Mouse (Mus musculus): ENCODE results near the gene Gm5460. TPM values are rescaled to one million over a fixed set of nuclear protein-coding genes. Genes with fewer than 3 reads are reported as not detected.

Gm5460 gene
- total RNA-seq, 2 experiments from 2014 or later: 0.14 TPM; not detected in 1

DNA sequence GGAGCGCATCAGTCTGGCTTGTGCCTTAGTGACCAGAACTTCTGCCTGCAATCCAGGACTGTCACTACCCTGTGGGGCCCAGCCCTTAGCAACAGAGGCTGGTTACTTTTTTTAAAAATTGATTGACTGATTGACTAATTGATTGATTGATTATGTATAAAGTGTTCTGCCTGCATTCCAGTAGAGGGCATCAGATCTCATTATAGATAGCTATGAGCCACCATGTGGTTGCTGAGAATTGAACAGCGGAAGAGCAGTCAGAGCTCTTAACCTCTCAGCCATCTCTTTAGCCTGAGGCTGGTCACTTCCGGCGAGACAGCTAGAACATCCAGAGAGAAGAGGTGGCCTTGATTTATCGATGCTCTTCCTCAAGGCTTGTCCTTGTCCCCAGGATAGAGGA lies 60.7 kb downstream of the Gm5460 start:
- no peak for DNase-seq

DNA sequence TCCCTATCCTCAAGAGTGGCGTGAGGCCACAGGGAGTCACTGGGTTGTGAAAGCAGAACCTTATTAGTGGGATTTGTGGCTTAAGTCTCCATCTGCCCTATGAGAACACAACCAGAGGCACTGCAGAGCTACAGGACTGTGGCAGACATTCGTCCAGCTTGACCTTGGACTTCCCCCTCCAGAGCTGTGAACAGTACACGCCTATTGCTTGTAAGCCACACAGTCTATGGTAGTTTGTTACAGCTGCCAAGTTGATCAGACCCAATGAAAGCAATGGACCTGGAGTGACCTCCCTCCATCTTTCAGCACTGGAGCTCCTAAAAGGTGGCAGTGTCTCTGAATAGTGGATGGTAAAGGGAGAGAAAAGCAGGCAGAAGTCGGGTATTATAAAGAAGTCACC lies 61.7 kb downstream of the Gm5460 start:
- no peak for DNase-seq

DNA sequence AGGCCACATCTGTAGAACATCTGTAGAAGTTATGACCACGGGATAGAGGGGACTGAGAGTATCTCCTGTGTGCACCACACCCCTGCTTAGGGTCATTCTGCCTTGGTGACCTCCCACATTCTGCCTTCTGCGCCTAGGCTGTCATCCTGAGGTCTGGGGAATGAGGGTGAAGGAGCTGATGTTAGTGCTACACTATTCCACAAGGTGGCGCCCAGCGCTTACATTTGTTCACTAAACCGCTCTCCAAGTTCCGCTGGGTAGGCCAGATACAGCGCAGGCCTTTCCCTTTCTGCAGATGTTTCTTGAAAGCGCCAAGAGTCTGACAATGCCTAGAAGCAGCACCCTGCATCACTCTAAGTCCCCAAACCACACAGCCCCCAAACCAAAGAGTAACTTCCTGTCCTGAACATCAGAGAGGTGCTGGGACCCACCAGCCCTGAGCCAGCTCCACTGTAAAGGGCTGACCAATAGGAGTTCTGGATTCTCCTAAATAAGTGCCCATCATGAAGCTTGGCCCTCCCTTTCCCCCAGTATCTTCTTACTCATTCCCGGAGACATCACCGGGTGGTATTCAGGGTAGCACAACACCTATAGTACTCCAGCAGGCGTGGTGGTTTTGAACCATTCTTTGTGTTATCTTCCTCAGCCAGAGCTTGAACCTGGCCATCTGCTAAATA lies 63.9 kb downstream of the Gm5460 start:
- DNase-seq: peak; percentile 83

DNA sequence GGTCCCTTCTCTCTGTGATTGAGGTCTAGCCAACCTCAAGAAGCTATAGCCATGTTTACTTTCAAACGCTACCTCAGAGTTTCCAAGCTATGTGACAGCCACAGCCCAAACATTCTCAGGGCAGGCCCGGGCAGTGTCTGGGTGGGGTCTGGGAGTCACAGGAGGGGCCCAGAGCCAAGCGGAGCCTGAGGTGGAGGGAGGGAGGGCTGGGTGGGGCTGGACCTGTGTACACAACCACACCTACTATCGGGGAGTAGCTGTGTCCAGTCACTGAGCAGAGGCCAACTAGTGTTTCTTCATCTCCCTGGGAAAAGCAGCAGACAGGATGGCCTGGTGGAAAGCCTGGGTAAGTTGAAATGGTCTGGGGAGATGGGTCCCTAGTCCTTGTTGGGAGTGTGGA lies 69.2 kb downstream of the Gm5460 start, which contains the start of gene Anxa8:
Anxa8 (plus strand) TSS at position 251 of the 400 bp plus-strand sequence.
- no peak for DNase-seq

DNA sequence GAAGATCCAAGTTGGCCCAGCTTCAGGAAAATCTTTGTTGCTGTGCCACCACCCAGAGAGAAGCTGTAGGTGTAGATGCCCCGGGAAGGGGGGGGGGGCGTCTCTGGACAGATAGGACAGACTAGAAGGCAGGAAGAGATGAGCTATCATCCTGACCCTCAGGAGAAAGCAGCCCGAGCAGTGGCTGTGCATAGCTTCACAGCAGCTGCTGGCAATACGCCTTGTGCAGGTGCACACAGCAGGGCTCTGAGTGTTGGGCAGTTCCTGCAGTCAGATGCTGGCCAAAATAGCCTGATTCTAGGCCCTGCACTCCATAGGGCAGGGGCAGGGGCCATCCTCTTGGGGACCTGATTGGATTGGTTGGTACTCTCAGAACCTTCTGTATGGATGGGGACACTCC lies 70.2 kb downstream of the Gm5460 start:
- DNase-seq: no peak

DNA sequence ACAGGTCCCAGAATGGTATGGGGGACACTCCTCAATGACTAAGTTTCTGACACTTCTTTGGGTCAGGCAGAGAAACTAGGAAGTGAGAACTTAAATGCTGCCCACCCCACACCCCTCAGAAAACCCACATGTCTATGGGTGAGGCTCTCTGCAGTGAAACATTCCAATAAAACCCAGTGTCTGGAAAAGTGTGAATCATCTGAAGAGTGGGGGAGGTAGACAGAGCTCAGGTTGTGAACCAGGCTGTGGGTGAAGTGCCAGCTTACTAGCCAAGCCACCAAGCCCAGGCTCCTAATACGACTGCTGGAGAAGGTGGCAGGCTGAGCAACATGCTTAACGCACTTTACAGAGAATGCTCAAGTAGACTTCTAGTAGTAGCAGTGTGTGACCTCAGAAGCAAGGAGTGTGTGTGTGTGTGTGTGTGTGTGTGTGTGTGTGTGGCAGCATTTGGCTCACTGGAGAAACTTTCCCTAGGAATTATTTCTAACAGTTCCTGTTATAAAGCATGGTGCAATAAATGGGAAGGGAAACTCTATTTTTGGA lies 71.4 kb downstream of the Gm5460 start:
- DNase-seq: no peak

DNA sequence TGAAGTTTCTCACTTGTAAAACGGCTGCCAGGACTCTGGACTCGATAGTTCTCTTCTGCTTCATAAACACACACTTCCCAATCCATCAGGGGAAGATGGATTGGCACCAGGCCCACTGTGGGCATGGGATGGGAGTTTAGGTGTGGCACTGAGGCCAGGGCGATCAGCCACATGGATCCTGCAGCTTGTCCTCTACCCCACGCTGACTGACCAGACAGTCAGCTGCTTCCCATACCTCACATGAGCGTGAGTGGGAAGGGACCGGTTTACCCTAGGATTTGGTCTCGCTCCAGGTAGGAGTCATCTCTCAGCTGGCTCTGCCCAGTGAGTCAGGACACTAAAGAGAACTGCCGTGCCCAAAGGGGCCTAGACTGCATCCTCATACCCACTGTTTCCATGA lies 73.2 kb downstream of the Gm5460 start:
- DNase-seq: no peak

DNA sequence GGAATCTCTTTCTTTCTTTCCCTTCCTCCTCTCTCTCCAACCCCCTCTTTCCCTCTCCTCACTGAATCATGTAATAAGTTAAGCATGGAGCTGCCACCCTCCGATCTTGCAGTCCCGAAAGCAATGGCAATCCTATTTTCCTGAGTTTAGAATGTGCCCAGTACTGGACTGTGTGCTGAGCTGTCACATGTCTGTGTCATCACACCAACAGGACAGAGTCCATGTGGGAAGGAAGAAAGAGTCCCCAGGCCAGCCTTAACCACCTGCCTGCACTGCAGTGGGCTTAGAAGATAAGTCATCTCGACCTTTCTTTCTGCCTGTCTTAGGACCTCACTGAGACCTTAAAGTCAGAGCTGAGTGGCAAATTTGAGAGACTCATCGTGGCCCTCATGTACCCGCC lies 74.9 kb downstream of the Gm5460 start:
- DNase-seq: no peak

DNA sequence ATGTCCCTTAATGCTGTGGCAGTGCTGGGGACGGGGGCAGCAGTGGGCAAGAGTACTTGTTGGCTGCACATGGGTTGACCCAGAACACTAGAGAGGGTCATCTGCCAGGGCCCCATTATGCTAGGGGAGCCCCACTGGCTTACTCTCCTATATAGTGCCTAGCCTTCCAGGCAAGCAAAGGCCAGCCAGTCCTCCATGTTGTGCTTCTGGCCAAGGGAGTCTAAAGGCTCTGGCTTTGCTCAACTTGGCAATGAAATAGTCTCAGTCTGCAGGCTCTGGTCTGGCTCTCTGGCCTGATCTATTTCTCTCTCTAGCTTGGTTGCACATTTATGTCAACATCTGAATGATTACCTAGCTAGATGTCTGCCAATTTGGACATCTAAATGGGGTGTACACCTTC lies 76.3 kb downstream of the Gm5460 start:
- DNase-seq: no peak

DNA sequence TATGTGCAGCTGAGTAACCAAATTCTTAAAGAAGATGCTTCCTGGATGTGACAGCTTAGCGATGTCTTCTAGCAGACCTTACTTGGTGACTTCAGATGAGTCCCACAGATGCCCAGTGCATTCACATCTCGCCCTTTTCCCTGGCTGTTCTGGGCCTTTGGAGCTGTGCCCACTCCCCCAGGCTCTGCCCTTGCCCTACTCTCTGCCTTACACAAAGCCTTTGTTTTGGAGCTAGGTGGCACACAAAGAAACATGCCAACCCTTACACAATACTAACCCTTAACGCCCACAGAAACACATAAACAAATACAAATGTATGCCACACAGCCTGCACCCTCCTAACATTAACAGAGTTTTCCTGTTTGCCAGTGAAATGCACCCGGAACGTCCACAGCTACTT lies 79.6 kb downstream of the Gm5460 start:
- DNase-seq: no peak

Other genes starting within 250 kb of the Gm5460 start
- gene Gdf10, start 93.2 kb upstream of the Gm5460 start, total RNA-seq (2021): 1 to 10 TPM; 1.7 to 1.9 TPM
- gene Gdf2, start 75.7 kb upstream of the Gm5460 start, total RNA-seq (2021): under 1 TPM; 0.17 to 0.32 TPM
- gene Rbp3, start 62.8 kb upstream of the Gm5460 start, total RNA-seq (2021): not detected
- not detected for gene Zfp488, start 38.0 kb upstream of the Gm5460 start, total RNA-seq (2021)
- not detected for gene Gm30083, start 1.6 kb upstream of the Gm5460 start, total RNA-seq (2021)
- gene Antxrl, start 35.9 kb downstream of the Gm5460 start, total RNA-seq (2021): not detected
- gene Anxa8, start 69.2 kb downstream of the Gm5460 start, total RNA-seq (2021): 1 to 10 TPM; 2.1 to 3.3 TPM
- not detected for gene A630023A22Rik, start 86.0 kb downstream of the Gm5460 start, total RNA-seq (2021)
- gene Npy4r, start 135.7 kb downstream of the Gm5460 start, total RNA-seq (2021): not detected
- under 1 TPM; 0.25 to 0.29 TPM for gene Gprin2, start 184.9 kb downstream of the Gm5460 start, total RNA-seq (2021)
- gene Syt15, start 202.8 kb downstream of the Gm5460 start, total RNA-seq (2021): 1 to 10 TPM; 1.1 to 1.2 TPM

All from heart, postnatal 4 days (tissue).